Mouse (Mus musculus) lung, postnatal 0 days (tissue): ENCODE results near the gene Gh. TPM values are rescaled to one million over a fixed set of nuclear protein-coding genes. Genes with fewer than 3 reads are reported as not detected.

Experiments
- ATAC-seq: fragments of 200-750 bp; cut with Nextera tagmentation; 2 replicates; pipeline ENCODE4 v1.8.0; 2017; ENCODE audit warnings: moderate library complexity
- DNase-seq: peaks from one replicate; pipeline ENCODE4 v3.0.0-alpha.2; 2016; ENCODE audit warnings: low spot score
- H3K27ac ChIP-seq: fragments of 300-500 bp; sonication (generic); 2 replicates; pipeline ENCODE4 v1.5.1; 2014; ENCODE audit warnings: antibody characterized with exemption, mild to moderate bottlenecking, low read length, mixed read lengths
- H3K27me3 ChIP-seq: fragments of 300-500 bp; sonication (generic); replicated peaks from 2 replicates; pipeline ENCODE4 v1.6.1; 2014; ENCODE audit warnings: low read length, mixed read lengths; ENCODE audit not compliant: insufficient read depth
- H3K36me3 ChIP-seq: fragments of 300-500 bp; sonication (generic); 2 replicates; pipeline ENCODE4 v1.6.1; 2014; ENCODE audit warnings: low read length, mixed read lengths; ENCODE audit not compliant: insufficient read depth
- H3K4me1 ChIP-seq: fragments of 300-500 bp; sonication (generic); 2 replicates; pipeline ENCODE4 v1.6.1; 2014; ENCODE audit warnings: antibody characterized with exemption, low read depth, low read length, mixed read lengths; ENCODE audit not compliant: insufficient read depth
- H3K4me2 ChIP-seq: fragments of 300-500 bp; sonication (generic); replicated peaks from 2 replicates; pipeline ENCODE4 v1.6.1; 2014; ENCODE audit warnings: low read depth, mild to moderate bottlenecking, low read length, moderate library complexity, mixed read lengths
- H3K4me3 ChIP-seq: fragments of 300-500 bp; sonication (generic); 2 replicates; pipeline ENCODE4 v1.5.1; 2014; ENCODE audit warnings: low read depth, low read length
- H3K9ac ChIP-seq: fragments of 300-500 bp; sonication (generic); replicated peaks from 2 replicates; pipeline ENCODE4 v1.6.1; 2014; ENCODE audit warnings: low read depth, mild to moderate bottlenecking
- H3K9me3 ChIP-seq: fragments of 300-500 bp; sonication (generic); 2 replicates; pipeline ENCODE4 v1.6.1; 2016; ENCODE audit warnings: low read length, mixed read lengths
- CTCF ChIP-seq: IDR thresholded peaks from 2 replicates; pipeline ENCODE4 v1.5.1; 2016; ENCODE audit warnings: antibody characterized with exemption, mild to moderate bottlenecking
- EP300 ChIP-seq: IDR thresholded peaks from 2 replicates; pipeline ENCODE4 v1.6.1; 2016; ENCODE audit warnings: antibody characterized with exemption, mild to moderate bottlenecking, control low read depth
- WGBS: fragments of 180-500 bp; shearing (Covaris S2); extraction: QIAGEN DNeasy Blood & Tissue Kit; methylation state at CpG from one replicate; pipeline ENCODE4 v1.1.7; 2014; 5-methylcytosine and 5-hydroxymethylcytosine counted together
- polyA plus RNA-seq: library from polyadenylated mRNA; unstranded; fragments of >200 nt; fragmentation: Nextera tagmentation; extraction: Ambion mirVana; gene quantifications from 2 replicates; pipeline ENCODE4 v1.2.1, GENCODE M21; 2015

The Gh gene
- polyA plus RNA-seq, 1 experiment from 2014 or later, result not detected

DNA sequence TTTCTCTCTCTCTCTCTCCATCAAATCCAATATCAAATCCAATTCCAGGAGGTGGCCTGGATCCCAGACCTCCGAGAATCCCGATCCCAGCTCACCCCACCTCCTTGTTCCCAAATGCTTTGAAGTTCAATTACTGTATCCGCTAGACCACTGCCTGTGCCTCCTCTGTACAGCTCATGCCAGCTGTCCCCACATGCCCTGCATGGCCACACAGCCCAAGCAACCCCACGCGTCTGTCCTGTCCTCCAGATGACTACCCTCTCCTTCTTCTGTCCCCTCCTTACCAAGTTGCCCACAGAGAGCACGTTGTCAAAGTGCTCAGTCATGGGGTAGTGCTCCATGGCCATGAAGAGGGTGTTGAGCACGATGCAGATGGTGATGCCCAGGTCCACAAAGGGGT lies 37.2 kb upstream of the Gh start:
- Histone ChIP-seq H3K36me3 (no peaks in the 10 kb centered on the region), H3K4me2 (no peak overlapping the region), H3K27ac (no peak overlapping the region), H3K9me3 (no peaks in the 10 kb centered on the region), H3K4me1 (no peaks in the 10 kb centered on the region), H3K27me3 (no peaks in the 10 kb centered on the region), H3K4me3 (no peak overlapping the region), H3K9ac (no peak overlapping the region)
- TF ChIP-seq EP300, result no peak
- TF ChIP-seq CTCF, result no peak
- DNase-seq, result no peak
- ATAC-seq, result no peak
- 77% methylated on average over 7 of the region's 7 CpGs for WGBS

- TF ChIP-seq EP300 (no peak), CTCF (no peak)
- DNase-seq (no peak), ATAC-seq (no peak)
- Histone ChIP-seq H3K4me3 (no peak overlapping the region), H3K36me3 (no peaks in the 10 kb centered on the region), H3K27me3 (no peaks in the 10 kb centered on the region), H3K4me1 (no peaks in the 10 kb centered on the region), H3K9ac (no peak overlapping the region), H3K27ac (no peak overlapping the region), H3K9me3 (no peaks in the 10 kb centered on the region), H3K4me2 (no peak overlapping the region)
- 74% methylated on average over 5 of the region's 5 CpGs for WGBS
These were observed 36.4 kb upstream of the Gh start for GRCm38 (mm10) chr11:106338029-106338428.

DNA sequence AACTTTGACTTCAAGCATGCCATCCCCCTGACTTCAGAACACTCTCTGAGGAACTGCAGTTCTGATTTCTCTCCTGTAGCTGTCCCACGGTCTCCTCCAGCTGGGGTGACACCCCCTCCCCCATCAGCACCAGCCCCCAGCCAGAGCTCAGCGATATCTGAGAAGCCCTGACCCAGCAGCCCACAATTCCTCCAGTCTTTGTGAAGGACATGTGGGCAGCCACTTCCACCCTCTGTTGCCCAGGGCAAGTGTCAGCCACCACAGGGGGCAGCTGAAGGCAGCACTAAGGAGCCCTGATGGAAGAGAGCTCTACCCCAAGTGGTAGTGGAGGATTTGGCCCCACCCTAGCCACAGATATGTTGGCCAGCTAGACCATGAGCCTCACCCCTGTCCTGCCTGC lies 32.4 kb upstream of the Gh start:
- Histone ChIP-seq H3K4me2 (no peak overlapping the region), H3K4me3 (no peak overlapping the region), H3K4me1 (no peaks in the 10 kb centered on the region), H3K36me3 (no peaks in the 10 kb centered on the region), H3K9me3 (no peaks in the 10 kb centered on the region), H3K27me3 (no peaks in the 10 kb centered on the region), H3K27ac (no peak overlapping the region), H3K9ac (no peak overlapping the region)
- no peak for ATAC-seq
- DNase-seq, result no peak
- 9% methylated on average over 2 of the region's 2 CpGs for WGBS
- TF ChIP-seq EP300, result no peak
- no peak for TF ChIP-seq CTCF

GRCm38 (mm10) chr11:106332458-106332857 lies 30.8 kb upstream of the Gh start:
- WGBS, result 29% methylated on average over 4 of the region's 4 CpGs
- DNase-seq (no peak), ATAC-seq (no peak)
- no peak for TF ChIP-seq CTCF
- TF ChIP-seq EP300, result no peak
- no peak overlapping the region for H3K4me3 ChIP-seq
- H3K36me3 ChIP-seq, result no peaks in the 10 kb centered on the region
- H3K4me2 ChIP-seq, result no peak overlapping the region
- no peaks in the 10 kb centered on the region for H3K4me1 ChIP-seq
- H3K27me3 ChIP-seq, result no peaks in the 10 kb centered on the region
- H3K9me3 ChIP-seq, result no peaks in the 10 kb centered on the region
- H3K9ac ChIP-seq, result no peak overlapping the region
- no peak overlapping the region for H3K27ac ChIP-seq

DNA sequence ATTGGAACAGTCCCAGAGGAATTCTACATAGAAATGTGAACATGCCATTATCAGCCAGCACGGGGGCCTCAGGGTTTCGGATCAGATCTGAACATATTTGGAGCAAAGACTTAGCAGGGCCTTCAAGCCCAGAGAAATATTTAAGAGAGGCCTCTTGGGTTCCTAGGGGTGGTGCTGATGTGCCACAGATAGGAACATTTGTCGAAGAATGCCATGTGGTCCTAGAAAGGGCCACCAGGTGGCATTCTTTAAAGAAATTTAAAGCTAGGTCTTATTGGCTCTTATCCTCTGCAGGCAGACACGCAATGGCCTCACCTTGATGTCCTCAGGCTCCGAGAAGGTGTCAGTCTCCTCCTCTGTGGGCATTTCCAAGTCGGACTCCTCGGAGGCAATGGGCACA lies 28.0 kb upstream of the Gh start:
- peak; percentile 71 for ATAC-seq
- Histone ChIP-seq H3K9me3 (no peaks in the 10 kb centered on the region), H3K36me3 (no peaks in the 10 kb centered on the region), H3K4me3 (no peak overlapping the region), H3K27me3 (no peaks in the 10 kb centered on the region), H3K4me1 (no peaks in the 10 kb centered on the region), H3K9ac (no peak overlapping the region), H3K27ac (no peak overlapping the region), H3K4me2 (no peak overlapping the region)
- peak; percentile 78 for TF ChIP-seq CTCF
- TF ChIP-seq EP300, result no peak
- peak; percentile 75 for DNase-seq
- 34% methylated on average over 7 of the region's 7 CpGs for WGBS

- H3K9me3 ChIP-seq, result no peaks in the 10 kb centered on the region
- peak; percentile 46 for DNase-seq
- no peak overlapping the region for H3K9ac ChIP-seq
- TF ChIP-seq CTCF (no peak), EP300 (no peak)
- ATAC-seq, result peak; percentile 27; the same call in 1 of the 2 replicates
- no peaks in the 10 kb centered on the region for H3K4me1 ChIP-seq
- no peaks in the 10 kb centered on the region for H3K27me3 ChIP-seq
- H3K4me3 ChIP-seq, result no peak overlapping the region
- no peaks in the 10 kb centered on the region for H3K36me3 ChIP-seq
- H3K27ac ChIP-seq, result no peak overlapping the region
- WGBS, result 30% methylated on average over 6 of the region's 6 CpGs
- no peak overlapping the region for H3K4me2 ChIP-seq
These were observed 27.5 kb upstream of the Gh start for GRCm38 (mm10) chr11:106329128-106329527.

DNA sequence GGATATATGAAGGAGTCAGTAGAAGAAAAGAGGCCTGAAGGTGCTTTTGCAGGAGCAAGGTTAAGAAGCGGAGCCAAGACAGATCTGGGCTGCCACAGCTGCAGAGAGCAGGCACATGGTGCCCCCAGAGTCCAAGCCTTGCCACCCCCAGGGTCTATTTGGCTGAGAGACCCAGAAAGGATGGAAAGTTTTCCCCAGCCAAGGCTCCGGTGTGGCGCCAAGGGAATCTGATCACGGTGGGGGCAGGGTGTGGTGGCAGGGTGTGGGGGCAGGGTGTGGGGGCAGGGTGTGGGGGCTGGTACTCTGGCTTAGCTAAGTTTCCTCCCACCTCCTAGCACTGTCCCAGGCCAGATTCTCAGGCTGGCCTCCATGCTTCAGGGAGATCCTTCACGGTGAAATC lies 26.9 kb upstream of the Gh start:
- Histone ChIP-seq H3K27me3 (no peaks in the 10 kb centered on the region), H3K36me3 (no peaks in the 10 kb centered on the region), H3K4me3 (no peak overlapping the region), H3K9ac (no peak overlapping the region), H3K4me1 (no peaks in the 10 kb centered on the region), H3K27ac (no peak overlapping the region), H3K9me3 (no peaks in the 10 kb centered on the region), H3K4me2 (no peak overlapping the region)
- DNase-seq (no peak), ATAC-seq (no peak)
- WGBS, result 50% methylated on average over 5 of the region's 5 CpGs
- TF ChIP-seq EP300 (no peak), CTCF (no peak)
